8 mouse cellular contexts compared by ENCODE assay signal in the genomic region with DNA sequence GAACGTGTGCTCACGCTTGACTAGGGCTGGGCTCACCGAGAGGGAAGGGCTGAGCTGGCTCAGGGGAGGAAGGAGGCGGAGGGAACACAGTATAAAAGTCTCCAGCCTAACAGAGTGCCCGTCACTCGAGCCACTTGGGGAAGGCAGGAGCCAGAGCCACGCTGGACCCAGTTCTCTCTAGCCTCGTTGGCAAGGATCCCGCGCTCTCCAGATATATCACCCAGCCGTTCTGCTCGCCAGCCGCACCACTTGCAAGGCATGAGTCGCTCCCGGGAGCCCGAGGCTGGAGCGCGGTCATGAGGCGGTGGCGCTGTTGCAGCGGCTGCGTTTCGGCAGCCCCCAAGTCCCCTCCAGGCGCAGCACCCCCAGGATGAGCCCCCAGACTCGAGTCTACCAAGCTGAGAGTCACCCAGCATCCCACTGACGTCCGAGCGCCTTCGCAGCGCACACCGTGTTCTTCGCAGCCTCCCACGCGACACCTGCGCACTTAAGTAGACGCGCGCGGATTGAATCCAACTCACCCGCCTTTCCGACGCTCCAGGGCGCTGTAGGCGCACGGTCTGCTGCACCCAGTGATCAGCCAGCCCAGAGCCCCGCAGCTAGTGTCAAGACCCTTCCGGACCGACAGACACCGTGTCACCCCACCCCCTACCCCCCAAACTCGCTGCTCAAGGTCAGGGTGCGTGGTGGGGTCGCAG. TPM values are rescaled to one million over a fixed set of nuclear protein-coding genes. Genes with fewer than 3 reads are reported as not detected.
A peak's percentile ranks its signal among the peaks of the same experiment; 100 is the strongest.
DNase-seq lines count a peak whose midpoint lies in the region; ATAC-seq and TF ChIP-seq lines count a peak whose summit lies in the region.

No protein-coding gene starts in this region.

- H3K9ac ChIP-seq in hindbrain, embryonic 15.5 days: peak overlapping the region; percentile 84
- H3K9ac ChIP-seq in lung, postnatal 0 days (replicated peaks; ENCODE audit: low read depth): peak overlapping the region; percentile 75

- H3K4me3 ChIP-seq in hindbrain, embryonic 15.5 days: peak overlapping the region; percentile 92
- H3K4me3 ChIP-seq in lung, postnatal 0 days (ENCODE audit: low read depth, low read length): peak overlapping the region; percentile 89

- DNase-seq in adrenal gland, adult 2 months: peak; percentile 95
- DNase-seq in embryo, embryonic 10 days (ENCODE audit: low spot score): peak; percentile 83
- DNase-seq in gastrocnemius, adult 8-10 months (ENCODE audit: low spot score in 2 of 2): peak; percentile 36 to 61
- peak; percentile 76 to 79 for DNase-seq in layer of hippocampus, postnatal 36 days
- peak; percentile 88 for DNase-seq in lung, postnatal 0 days (ENCODE audit: low spot score)
- peak; percentile 24 for DNase-seq in retina, postnatal 7 days (ENCODE audit: low read depth, low spot score)
- no peak for DNase-seq in spleen, adult 18-20 months

- peak overlapping the region; percentile 74; the same call in 1 of the 2 replicates for H3K27ac ChIP-seq in hindbrain, embryonic 15.5 days (replicated peaks)
- H3K27ac ChIP-seq in lung, postnatal 0 days (ENCODE audit: low read length): peak overlapping the region; percentile 81; the same call in 1 of the 2 replicates

- TF ChIP-seq CTCF in lung, postnatal 0 days (IDR thresholded peaks at IDR 0.05): peak; percentile 24; the same call in 1 of the 2 replicates

- H3K4me1 ChIP-seq in hindbrain, embryonic 15.5 days (replicated peaks): peaks cover 22% of the 10 kb centered on the region
- H3K4me1 ChIP-seq in lung, postnatal 0 days (ENCODE audit: insufficient read depth, low read depth, low read length): no peaks in the 10 kb centered on the region

- no peaks in the 10 kb centered on the region for H3K36me3 ChIP-seq in hindbrain, embryonic 15.5 days
- no peaks in the 10 kb centered on the region for H3K36me3 ChIP-seq in lung, postnatal 0 days (ENCODE audit: insufficient read depth, low read length)

- H3K4me2 ChIP-seq in hindbrain, embryonic 15.5 days: peak overlapping the region; percentile 100
- H3K4me2 ChIP-seq in lung, postnatal 0 days (replicated peaks; ENCODE audit: low read depth, low read length): peak overlapping the region; percentile 94

- no peak for TF ChIP-seq EP300 in lung, postnatal 0 days (IDR thresholded peaks at IDR 0.05)

- peak; percentile 72 for ATAC-seq in hindbrain, embryonic 15.5 days (ENCODE audit: low FRiP score, low read depth)
- ATAC-seq in lung, postnatal 0 days: peak; percentile 88

- H3K9me3 ChIP-seq in hindbrain, embryonic 15.5 days: no peaks in the 10 kb centered on the region
- H3K9me3 ChIP-seq in lung, postnatal 0 days (ENCODE audit: low read length): no peaks in the 10 kb centered on the region

- WGBS in hindbrain, embryonic 15.5 days: under 1% methylated on average over 52 of the region's 52 CpGs
- WGBS in lung, postnatal 0 days: 0% methylated on average over 48 of the region's 52 CpGs

- H3K27me3 ChIP-seq in hindbrain, embryonic 15.5 days: peaks cover 12% of the 10 kb centered on the region
- H3K27me3 ChIP-seq in lung, postnatal 0 days (replicated peaks; ENCODE audit: insufficient read depth, low read length): no peaks in the 10 kb centered on the region

RNA-seq across cellular contexts. Expression of gene Ism1, which starts 0.8 kb away (rescaled TPM):
- 10 to 100 TPM; 26.0 to 30.1 TPM for total RNA-seq in adrenal gland, adult 2 months (2021)
- 19.1 and 22.0 TPM in 2 replicates for polyA plus RNA-seq in adrenal gland, adult 2 months (2012; rRNA removed)
- total RNA-seq in gastrocnemius, adult 8-10 months (2022): under 1 TPM; 0.17 to 0.78 (median 0.45) TPM
- 0.89 and 1.2 TPM in 2 replicates for polyA plus RNA-seq in hindbrain, embryonic 15.5 days (2015; fragmentation: Nextera tagmentation; extraction: Ambion mirVana)
- 1 to 10 TPM; 4.9 to 6.0 TPM for total RNA-seq in layer of hippocampus, postnatal 36 days (2021)
- 14.5 and 15.1 TPM in 2 replicates for polyA plus RNA-seq in lung, postnatal 0 days (2015; fragmentation: Nextera tagmentation; extraction: Ambion mirVana)

Comparison
In these comparisons a context has a peak if more than half of its experiments do, and no peak if none do; other contexts are left out.
1. DNase-seq: peak in adrenal gland, adult 2 months (single experiment), embryo, embryonic 10 days (single experiment), gastrocnemius, adult 8-10 months (2 of 2), layer of hippocampus, postnatal 36 days (2 of 2), lung, postnatal 0 days (single experiment) and retina, postnatal 7 days (single experiment); none in spleen, adult 18-20 months (0 of 2).